8 mouse cellular contexts compared by ENCODE assay signal in the genomic region with DNA sequence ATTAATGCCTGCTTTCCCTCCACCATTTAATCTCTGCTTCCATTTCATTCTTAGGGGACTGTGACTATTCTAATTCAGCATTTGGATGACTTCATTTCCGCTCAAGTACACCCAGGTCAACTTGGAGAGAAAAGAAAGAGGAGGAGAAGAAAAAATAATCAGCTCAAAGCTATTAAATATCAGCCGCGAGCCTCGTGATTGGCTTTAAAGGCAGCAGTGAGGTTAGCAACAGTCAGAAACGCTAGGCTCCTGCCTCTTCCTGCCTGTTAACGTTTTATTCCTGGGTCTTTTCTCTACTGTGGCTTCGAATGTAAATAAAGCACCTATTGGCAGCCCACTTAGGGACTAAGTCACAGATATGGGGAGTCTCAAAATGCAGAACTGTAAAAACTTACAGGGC.
DNase-seq lines count a peak whose midpoint lies in the region; ATAC-seq and TF ChIP-seq lines count a peak whose summit lies in the region.

No protein-coding gene starts in this region.

- no peak for TF ChIP-seq EP300 in lung, postnatal 0 days (IDR thresholded peaks at IDR 0.05)

- no peak overlapping the region for H3K4me3 ChIP-seq in lung, postnatal 0 days (ENCODE audit: low read depth, low read length)
- no peak overlapping the region for H3K4me3 ChIP-seq in forebrain, embryonic 14.5 days (ENCODE audit: low read depth, low read length)
- H3K4me3 ChIP-seq in limb, embryonic 11.5 days (ENCODE audit: low read depth, low read length), result no peak overlapping the region
- no peak overlapping the region for H3K4me3 ChIP-seq in stomach, embryonic 14.5 days (ENCODE audit: low read depth, low read length)
- no peak overlapping the region for H3K4me3 ChIP-seq in cerebellum, adult 2 months (replicated peaks; ENCODE audit: insufficient read depth, low read depth, low read length)

- 0 out of 2 replicates have a peak, but pooled peaks have one; percentile 8 for ATAC-seq in lung, postnatal 0 days
- no peak; the same call in 1 of the 2 replicates for ATAC-seq in forebrain, embryonic 14.5 days
- ATAC-seq in limb, embryonic 11.5 days (ENCODE audit: insufficient number of reproducible peaks, low FRiP score, low TSS enrichment, low read depth), result no peak
- ATAC-seq in stomach, embryonic 14.5 days (ENCODE audit: insufficient number of reproducible peaks, insufficient read depth, low FRiP score, low read depth), result no peak

- DNase-seq in lung, postnatal 0 days (ENCODE audit: low spot score), result peak; percentile 49
- DNase-seq in lung, postnatal 25 days (ENCODE audit: low spot score), result no peak
- no peak for DNase-seq in forebrain, embryonic 14.5 days (ENCODE audit: low spot score)
- DNase-seq in limb, embryonic 11.5 days (ENCODE audit: low spot score), result no peak
- DNase-seq in cerebellum, adult 2 months, result no peak
- no peak for DNase-seq in urinary bladder, adult 18-20 months (ENCODE audit: low spot score in 2 of 2)
- no peak for DNase-seq in left cerebral cortex, adult 9 months (ENCODE audit: low spot score in 2 of 2)

- no peaks in the 10 kb centered on the region for H3K27me3 ChIP-seq in lung, postnatal 0 days (replicated peaks; ENCODE audit: insufficient read depth, low read length)
- no peaks in the 10 kb centered on the region for H3K27me3 ChIP-seq in forebrain, embryonic 14.5 days (replicated peaks; ENCODE audit: control insufficient read depth, insufficient read depth, low read length)
- no peaks in the 10 kb centered on the region for H3K27me3 ChIP-seq in limb, embryonic 11.5 days (ENCODE audit: control insufficient read depth, insufficient read depth, low read length)
- H3K27me3 ChIP-seq in stomach, embryonic 14.5 days (ENCODE audit: control insufficient read depth, insufficient read depth, low read length), result no peaks in the 10 kb centered on the region
- H3K27me3 ChIP-seq in cerebellum, adult 2 months (ENCODE audit: control insufficient read depth, insufficient read depth, low read length), result no peaks in the 10 kb centered on the region

- 13% methylated on average over 7 of the region's 7 CpGs for WGBS in lung, postnatal 0 days
- WGBS in forebrain, embryonic 14.5 days, result under 1% methylated on average over 7 of the region's 7 CpGs
- WGBS in limb, embryonic 11.5 days, result 17% methylated on average over 7 of the region's 7 CpGs
- WGBS in stomach, embryonic 14.5 days, result 10% methylated on average over 7 of the region's 7 CpGs
- 62% methylated on average over 7 of the region's 7 CpGs for WGBS in cerebellum, adult 2 months

- no peak overlapping the region for H3K4me2 ChIP-seq in lung, postnatal 0 days (replicated peaks; ENCODE audit: low read depth, low read length)
- H3K4me2 ChIP-seq in forebrain, embryonic 14.5 days (ENCODE audit: low read length), result peak overlapping the region; percentile 42
- H3K4me2 ChIP-seq in limb, embryonic 11.5 days (ENCODE audit: low read depth, severe bottlenecking), result peak overlapping the region; percentile 13; the same call in 1 of the 2 replicates
- H3K4me2 ChIP-seq in stomach, embryonic 14.5 days (replicated peaks; ENCODE audit: low read depth, low read length), result peak overlapping the region; percentile 8

- no peaks in the 10 kb centered on the region for H3K36me3 ChIP-seq in lung, postnatal 0 days (ENCODE audit: insufficient read depth, low read length)
- H3K36me3 ChIP-seq in forebrain, embryonic 14.5 days (ENCODE audit: control insufficient read depth, insufficient read depth, low read length), result no peaks in the 10 kb centered on the region
- no peaks in the 10 kb centered on the region; the same call in 1 of the 2 replicates for H3K36me3 ChIP-seq in limb, embryonic 11.5 days (ENCODE audit: control insufficient read depth, insufficient read depth, low read length)
- H3K36me3 ChIP-seq in stomach, embryonic 14.5 days (ENCODE audit: control insufficient read depth, insufficient read depth, low read length), result no peaks in the 10 kb centered on the region

- no peak for TF ChIP-seq POLR2A in cerebellum, adult 2 months (IDR thresholded peaks at IDR 0.05; ENCODE audit: borderline replicate concordance, insufficient read depth, low read length)

- TF ChIP-seq CTCF in lung, postnatal 0 days (IDR thresholded peaks at IDR 0.05), result no peak
- no peak for TF ChIP-seq CTCF in cerebellum, adult 2 months (IDR thresholded peaks at IDR 0.05; ENCODE audit: borderline replicate concordance, insufficient read depth, low read depth, low read length)

- peaks cover 32% of the 10 kb centered on the region; the same call in 1 of the 2 replicates for H3K4me1 ChIP-seq in lung, postnatal 0 days (ENCODE audit: insufficient read depth, low read depth, low read length)
- peaks cover 71% of the 10 kb centered on the region for H3K4me1 ChIP-seq in forebrain, embryonic 14.5 days (ENCODE audit: control insufficient read depth, insufficient read depth, low read length)
- peaks cover 70% of the 10 kb centered on the region for H3K4me1 ChIP-seq in limb, embryonic 11.5 days (ENCODE audit: control insufficient read depth, insufficient read depth, low read length)
- H3K4me1 ChIP-seq in stomach, embryonic 14.5 days (ENCODE audit: control insufficient read depth, insufficient read depth, low read length), result peaks cover 58% of the 10 kb centered on the region
- peaks cover 15% of the 10 kb centered on the region for H3K4me1 ChIP-seq in cerebellum, adult 2 months (ENCODE audit: control insufficient read depth, insufficient read depth, low read length)

- H3K27ac ChIP-seq in lung, postnatal 0 days (ENCODE audit: low read length), result peak overlapping the region; percentile 54
- H3K27ac ChIP-seq in forebrain, embryonic 14.5 days (ENCODE audit: low read depth, low read length), result peak overlapping the region; percentile 91
- peak overlapping the region; percentile 62 for H3K27ac ChIP-seq in limb, embryonic 11.5 days (replicated peaks; ENCODE audit: low read depth, low read length)
- peak overlapping the region; percentile 85 for H3K27ac ChIP-seq in stomach, embryonic 14.5 days (ENCODE audit: low read length)
- no peak overlapping the region for H3K27ac ChIP-seq in cerebellum, adult 2 months (ENCODE audit: insufficient read depth, low read length)

- H3K9ac ChIP-seq in lung, postnatal 0 days (replicated peaks; ENCODE audit: low read depth), result no peak overlapping the region
- H3K9ac ChIP-seq in forebrain, embryonic 14.5 days (ENCODE audit: low read length), result peak overlapping the region; percentile 48; the same call in 1 of the 2 replicates
- 0 out of 2 replicates have a peak overlapping the region, but pooled peaks have one; percentile 12 for H3K9ac ChIP-seq in limb, embryonic 11.5 days (ENCODE audit: low read length)
- no peak overlapping the region for H3K9ac ChIP-seq in stomach, embryonic 14.5 days (replicated peaks; ENCODE audit: low read depth, low read length)

- H3K9me3 ChIP-seq in lung, postnatal 0 days (ENCODE audit: low read length), result no peaks in the 10 kb centered on the region
- no peaks in the 10 kb centered on the region for H3K9me3 ChIP-seq in forebrain, embryonic 14.5 days (replicated peaks; ENCODE audit: control insufficient read depth, low read length)
- H3K9me3 ChIP-seq in limb, embryonic 11.5 days (ENCODE audit: control insufficient read depth, low read length), result no peaks in the 10 kb centered on the region
- no peaks in the 10 kb centered on the region for H3K9me3 ChIP-seq in stomach, embryonic 14.5 days (ENCODE audit: control insufficient read depth, low read depth, low read length)

Comparison
In these comparisons a context has a peak if more than half of its experiments do, and no peak if none do; other contexts are left out.
1. H3K9ac ChIP-seq: peak in forebrain, embryonic 14.5 days (single experiment) and limb, embryonic 11.5 days (single experiment); none in lung, postnatal 0 days (single experiment) and stomach, embryonic 14.5 days (single experiment).